Mouse (Mus musculus): ENCODE measurements at regions not wholly inside any gene's neighbourhood (a gene's known extent, or its start where the extent isn't known, plus 50 kb on each side); places are given as distances from the start of the nearest gene placed in this dataset.

DNA sequence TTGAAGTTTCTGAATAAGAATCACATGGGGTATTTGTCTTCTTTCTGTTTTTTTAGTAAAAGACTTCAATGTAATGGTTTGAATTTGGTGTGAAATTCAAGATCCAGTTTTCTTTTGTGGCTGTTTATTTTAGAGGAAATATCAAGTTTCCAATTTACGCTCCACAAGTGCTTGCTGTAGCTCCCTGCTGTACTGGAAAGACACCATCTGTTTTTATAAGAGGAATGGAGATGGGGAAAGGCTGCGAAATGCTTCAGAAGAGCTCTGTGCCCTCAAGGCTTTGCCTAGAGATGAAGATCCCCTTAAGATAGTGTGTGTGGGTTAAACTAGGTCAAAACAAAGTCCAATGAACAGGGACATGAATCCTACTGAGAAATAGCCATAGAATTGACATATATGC, 618.5 kb upstream of the Klf6 start:
- no peak for TF ChIP-seq CTCF (IDR thresholded peaks at IDR 0.05; ENCODE audit: borderline replicate concordance, insufficient read depth, low read length)
- TF ChIP-seq POLR2A (IDR thresholded peaks at IDR 0.05; ENCODE audit: low read depth, low read length): no peak
